ENCODE assay signal across 20 mouse cellular contexts in the genomic region with DNA sequence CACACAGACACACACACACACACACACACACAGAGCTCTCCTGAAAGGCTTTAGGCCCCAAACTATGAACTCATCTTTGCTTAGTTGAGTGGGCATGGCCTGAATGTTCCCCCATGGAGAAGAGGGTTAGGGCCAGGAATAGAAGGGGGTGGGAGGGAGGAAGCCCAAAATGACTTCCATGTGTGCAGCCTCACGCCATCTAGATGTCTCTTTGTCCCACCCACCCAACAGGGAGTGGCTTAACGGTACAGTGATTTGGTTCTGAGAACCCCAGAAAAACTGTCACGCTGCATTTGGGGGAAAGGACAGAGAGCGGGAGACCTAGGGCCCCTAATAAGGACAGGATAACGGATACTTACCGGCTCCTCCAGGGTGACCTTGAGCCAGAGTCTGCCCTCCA. TPM values are rescaled to one million over a fixed set of nuclear protein-coding genes. Genes with fewer than 3 reads are reported as not detected.
DNase-seq lines count a peak whose midpoint lies in the region; ATAC-seq lines count a peak whose summit lies in the region.
"Had no signal": no experiment of that assay in that cellular context is flagged by ENCODE, and none has a peak within 500 bp of the region (broad histone marks: within the 10 kb centered on the region; RNA-seq: fewer than 3 reads in every experiment).

No protein-coding gene starts in this region.

- no peak for DNase-seq in heart, postnatal 25 days (ENCODE audit: low spot score)
- peak; percentile 91 for DNase-seq in NIH3T3 (ENCODE audit: low read depth)
- peak; percentile 13 for DNase-seq in embryo, embryonic 9.5 days (ENCODE audit: extremely low spot score)
- DNase-seq in limb, embryonic 11.5 days (ENCODE audit: low spot score) = peak; percentile 43
- no peak for DNase-seq in layer of hippocampus, postnatal 14 days (ENCODE audit: low spot score in 2 of 2)
- DNase-seq in lung, adult 18-20 months = no peak
- no peak for DNase-seq in kidney, adult 18-20 months
- DNase-seq: cerebellum, adult 2 months; gastrocnemius, postnatal 14 days; lung, postnatal 14 days; right cerebral cortex, postnatal 4 days had no signal

- H3K9me3 ChIP-seq in heart, embryonic 12.5 days (replicated peaks) = no peaks in the 10 kb centered on the region
- H3K9me3 ChIP-seq in limb, embryonic 11.5 days (ENCODE audit: control insufficient read depth, low read length) = no peaks in the 10 kb centered on the region
- H3K9me3 ChIP-seq: forebrain, embryonic 15.5 days; intestine, embryonic 15.5 days; liver, embryonic 15.5 days; midbrain, embryonic 10.5 days had no signal

- no peaks in the 10 kb centered on the region for H3K36me3 ChIP-seq in heart, embryonic 12.5 days
- no peaks in the 10 kb centered on the region for H3K36me3 ChIP-seq in limb, embryonic 11.5 days (ENCODE audit: control insufficient read depth, insufficient read depth, low read length)
- H3K36me3 ChIP-seq: forebrain, embryonic 15.5 days; intestine, embryonic 15.5 days; liver, embryonic 15.5 days; midbrain, embryonic 10.5 days had no signal

- peak overlapping the region; percentile 33; the same call in 1 of the 2 replicates for H3K4me2 ChIP-seq in heart, embryonic 12.5 days
- no peak overlapping the region for H3K4me2 ChIP-seq in limb, embryonic 11.5 days (ENCODE audit: low read depth, severe bottlenecking)
- H3K4me2 ChIP-seq: forebrain, embryonic 15.5 days; intestine, embryonic 15.5 days; liver, embryonic 15.5 days had no signal

- no peak for ATAC-seq in heart, embryonic 12.5 days (ENCODE audit: insufficient number of reproducible peaks, low FRiP score)
- ATAC-seq in limb, embryonic 11.5 days (ENCODE audit: insufficient number of reproducible peaks, low FRiP score, low TSS enrichment, low read depth) = no peak
- ATAC-seq: forebrain, embryonic 15.5 days; intestine, embryonic 15.5 days had no signal

- intact Hi-C loops in heart, postnatal 25 days (cut with DNase I) = no loop called here

- 57% methylated on average over 6 of the region's 6 CpGs for WGBS in heart, embryonic 12.5 days
- WGBS in limb, embryonic 11.5 days = 41% methylated on average over 6 of the region's 6 CpGs

- H3K27me3 ChIP-seq in heart, embryonic 12.5 days (replicated peaks) = peaks cover 57% of the 10 kb centered on the region
- peaks cover 20% of the 10 kb centered on the region for H3K27me3 ChIP-seq in limb, embryonic 11.5 days (ENCODE audit: control insufficient read depth, insufficient read depth, low read length)

- H3K4me1 ChIP-seq in heart, embryonic 12.5 days (replicated peaks) = peaks cover 51% of the 10 kb centered on the region
- H3K4me1 ChIP-seq in limb, embryonic 11.5 days (ENCODE audit: control insufficient read depth, insufficient read depth, low read length) = 0 out of 2 replicates have a peak, but pooled peaks cover 8% of the 10 kb centered on the region

- no peak overlapping the region for H3K9ac ChIP-seq in heart, embryonic 12.5 days
- H3K9ac ChIP-seq in limb, embryonic 11.5 days (ENCODE audit: low read length) = no peak overlapping the region
- H3K9ac ChIP-seq: forebrain, embryonic 15.5 days; intestine, embryonic 15.5 days; liver, embryonic 15.5 days had no signal

- no peak overlapping the region for H3K27ac ChIP-seq in heart, embryonic 12.5 days (ENCODE audit: poor library complexity, severe bottlenecking)
- H3K27ac ChIP-seq in limb, embryonic 11.5 days (replicated peaks; ENCODE audit: low read depth, low read length) = no peak overlapping the region
- H3K27ac ChIP-seq: forebrain, embryonic 15.5 days; layer of hippocampus, adult 2 months; liver, embryonic 15.5 days; midbrain, embryonic 10.5 days had no signal

- H3K4me3 ChIP-seq in heart, embryonic 12.5 days = no peak overlapping the region
- no peak overlapping the region for H3K4me3 ChIP-seq in limb, embryonic 11.5 days (ENCODE audit: low read depth, low read length)
- H3K4me3 ChIP-seq: forebrain, embryonic 15.5 days; intestine, embryonic 15.5 days; layer of hippocampus, adult 2 months; liver, embryonic 15.5 days; midbrain, embryonic 10.5 days had no signal

RNA-seq across cellular contexts. Expression of gene Adam33, which starts 2.8 kb away (rescaled TPM):
- polyA plus RNA-seq in heart, embryonic 12.5 days (2016; fragmentation: Nextera tagmentation; extraction: Ambion mirVana) = 9.8 and 12.0 TPM in 2 replicates
- total RNA-seq in heart, postnatal 25 days (2021) = 1 to 10 TPM in 1 of 2 experiments, under 1 TPM in 1; 0.99 to 2.3 TPM
- 0.47 and 0.72 TPM in 2 replicates for polyA plus RNA-seq in limb, embryonic 11.5 days (2014; fragmentation: Nextera tagmentation; extraction: Ambion mirVana)
- total RNA-seq in layer of hippocampus, postnatal 14 days (2021) = under 1 TPM; 0.50 to 0.67 TPM
- total RNA-seq: hematopoietic stem cell, adult 5-6 weeks; monocyte, adult 5-6 weeks had no signal
- polyA plus RNA-seq: C2C12 had no signal

RNA-seq across cellular contexts. Expression of gene Gfra4, which starts 17.9 kb away (rescaled TPM):
- polyA plus RNA-seq in heart, embryonic 12.5 days (2016; fragmentation: Nextera tagmentation; extraction: Ambion mirVana) = 3.3 and 3.8 TPM in 2 replicates
- total RNA-seq in heart, postnatal 25 days (2021) = 1 to 10 TPM; 6.6 to 7.0 TPM
- 10.3 and 10.9 TPM in 2 replicates for polyA plus RNA-seq in limb, embryonic 11.5 days (2014; fragmentation: Nextera tagmentation; extraction: Ambion mirVana)
- total RNA-seq in layer of hippocampus, postnatal 14 days (2021) = 10 to 100 TPM; 52.8 to 56.6 TPM
- total RNA-seq: hematopoietic stem cell, adult 5-6 weeks; monocyte, adult 5-6 weeks had no signal

RNA-seq across cellular contexts. Expression of gene Siglec1, which starts 25.8 kb away (rescaled TPM):
- 0.08 and 0.14 TPM in 2 replicates for polyA plus RNA-seq in heart, embryonic 12.5 days (2016; fragmentation: Nextera tagmentation; extraction: Ambion mirVana)
- total RNA-seq in heart, postnatal 25 days (2021) = 1 to 10 TPM; 1.6 to 2.2 TPM
- polyA plus RNA-seq in limb, embryonic 11.5 days (2014; fragmentation: Nextera tagmentation; extraction: Ambion mirVana) = 0.03 and 0.07 TPM in 2 replicates
- under 1 TPM; 0.55 to 0.57 TPM for total RNA-seq in layer of hippocampus, postnatal 14 days (2021)
- total RNA-seq: hematopoietic stem cell, adult 5-6 weeks; monocyte, adult 5-6 weeks had no signal

Comparison
In these comparisons a context has a peak if more than half of its experiments do, and no peak if none do; other contexts are left out.
1. DNase-seq: peak in NIH3T3 (single experiment), embryo, embryonic 9.5 days (single experiment) and limb, embryonic 11.5 days (single experiment); none in heart, postnatal 25 days (single experiment), layer of hippocampus, postnatal 14 days (0 of 2), lung, adult 18-20 months (0 of 2) and kidney, adult 18-20 months (single experiment).
2. RNA of gene Gfra4, which starts 17.9 kb away (total RNA-seq): 52.8 to 56.6 TPM in layer of hippocampus, postnatal 14 days; 6.6 to 7.0 TPM in heart, postnatal 25 days; every median in the first group is over 4 times any median in the second.